Mouse (Mus musculus) midbrain, postnatal 0 days (tissue): ENCODE results near the gene Gins1. TPM values are rescaled to one million over a fixed set of nuclear protein-coding genes. Genes with fewer than 3 reads are reported as not detected.

ENCODE experiments used
- ATAC-seq: fragments of 200-750 bp; cut with Nextera tagmentation; 2 replicates; pipeline ENCODE4 v1.8.0; 2017; ENCODE audit warnings: moderate number of reproducible peaks, mild to moderate bottlenecking, moderate TSS enrichment, moderate library complexity; ENCODE audit not compliant: low FRiP score
- DNase-seq: peaks from one replicate; pipeline ENCODE4 v3.0.0-alpha.2; 2015; ENCODE audit warnings: low spot score
- H3K27ac ChIP-seq: fragments of 300-500 bp; sonication (generic); 2 replicates; pipeline ENCODE4 v1.5.1; 2014; ENCODE audit warnings: low read depth, mild to moderate bottlenecking, low read length, mixed read lengths
- H3K27me3 ChIP-seq: fragments of 300-500 bp; sonication (generic); 2 replicates; pipeline ENCODE4 v1.6.1; 2014; ENCODE audit warnings: low read length, control low read depth, mixed read lengths; ENCODE audit not compliant: insufficient read depth
- H3K36me3 ChIP-seq: fragments of 300-500 bp; sonication (generic); 2 replicates; pipeline ENCODE4 v1.6.1; 2014; ENCODE audit warnings: low read length, control low read depth, mixed read lengths; ENCODE audit not compliant: insufficient read depth
- H3K4me1 ChIP-seq: fragments of 300-500 bp; sonication (generic); 2 replicates; pipeline ENCODE4 v1.6.1; 2014; ENCODE audit warnings: mild to moderate bottlenecking, control low read depth, antibody characterized with exemption, low read length, mixed read lengths; ENCODE audit not compliant: insufficient read depth
- H3K4me2 ChIP-seq: fragments of 300-500 bp; sonication (generic); 2 replicates; pipeline ENCODE4 v1.6.1; 2014; ENCODE audit warnings: low read depth, mild to moderate bottlenecking, low read length, mixed read lengths; ENCODE audit not compliant: poor library complexity, severe bottlenecking
- H3K4me3 ChIP-seq: fragments of 300-500 bp; sonication (generic); 2 replicates; pipeline ENCODE4 v1.5.1; 2014; ENCODE audit warnings: low read depth, mild to moderate bottlenecking, low read length, moderate library complexity
- H3K9ac ChIP-seq: fragments of 300-500 bp; sonication (generic); replicated peaks from 2 replicates; pipeline ENCODE4 v1.6.1; 2014; ENCODE audit warnings: mild to moderate bottlenecking, low read length, moderate library complexity, mixed read lengths; ENCODE audit not compliant: poor library complexity, severe bottlenecking
- H3K9me3 ChIP-seq: fragments of 300-500 bp; sonication (generic); 2 replicates; pipeline ENCODE4 v1.6.1; 2016; ENCODE audit warnings: low read length, control low read depth
- CTCF ChIP-seq: IDR thresholded peaks from 2 replicates; pipeline ENCODE4 v1.5.1; 2016; ENCODE audit warnings: antibody characterized with exemption, mild to moderate bottlenecking
- WGBS: fragments of 180-500 bp; shearing (Covaris S2); extraction: QIAGEN DNeasy Blood & Tissue Kit; methylation state at CpG from one replicate; pipeline ENCODE4 v1.1.7; 2014; 5-methylcytosine and 5-hydroxymethylcytosine counted together
- polyA plus RNA-seq: library from polyadenylated mRNA; unstranded; fragments of >200 nt; fragmentation: Nextera tagmentation; extraction: Ambion mirVana; gene quantifications from 2 replicates; pipeline ENCODE4 v1.2.1, GENCODE M21; 2015
- total RNA-seq: library from RNA; depleted of rRNA; stranded (reverse); fragments of >200 nt; gene quantifications from 2 replicates; pipeline ENCODE4 v1.2.3, GENCODE M21; 2014; rRNA removed

The Gins1 gene
- total and polyA plus RNA-seq, 2 experiments from 2014 or later = 5.7 to 7.1 TPM

- no peak for ATAC-seq
- Histone ChIP-seq H3K36me3 (peaks cover 9% of the 10 kb centered on the region; the same call in 1 of the 2 replicates), H3K4me1 (no peaks in the 10 kb centered on the region), H3K27ac (no peak overlapping the region), H3K9ac (no peak overlapping the region), H3K4me2 (no peak overlapping the region), H3K9me3 (no peaks in the 10 kb centered on the region), H3K27me3 (no peaks in the 10 kb centered on the region), H3K4me3 (no peak overlapping the region)
- 90% methylated on average over 5 of the region's 5 CpGs for WGBS
- TF ChIP-seq CTCF = no peak
- no peak for DNase-seq
These were observed 71.7 kb downstream of the Gins1 start for GRCm38 (mm10) chr2:150976871-150977270.

- Histone ChIP-seq H3K27ac (no peak overlapping the region), H3K9ac (no peak overlapping the region), H3K9me3 (no peaks in the 10 kb centered on the region), H3K4me1 (no peaks in the 10 kb centered on the region), H3K4me2 (no peak overlapping the region), H3K27me3 (no peaks in the 10 kb centered on the region), H3K36me3 (0 out of 2 replicates have a peak, but pooled peaks cover 5% of the 10 kb centered on the region), H3K4me3 (no peak overlapping the region)
- ATAC-seq = no peak
- DNase-seq = no peak
- TF ChIP-seq CTCF = no peak
- WGBS = 97% methylated on average over 6 of the region's 6 CpGs
These were observed 72.5 kb downstream of the Gins1 start for GRCm38 (mm10) chr2:150977676-150978075.

GRCm38 (mm10) chr2:150978791-150979190 lies 73.6 kb downstream of the Gins1 start:
- DNase-seq (no peak), ATAC-seq (no peak)
- 0 out of 2 replicates have a peak, but pooled peaks cover 5% of the 10 kb centered on the region for H3K36me3 ChIP-seq
- no peaks in the 10 kb centered on the region for H3K9me3 ChIP-seq
- H3K4me3 ChIP-seq = no peak overlapping the region
- H3K27ac ChIP-seq = no peak overlapping the region
- 89% methylated on average over 3 of the region's 3 CpGs for WGBS
- H3K4me2 ChIP-seq = no peak overlapping the region
- no peaks in the 10 kb centered on the region for H3K4me1 ChIP-seq
- H3K9ac ChIP-seq = no peak overlapping the region
- TF ChIP-seq CTCF = no peak
- H3K27me3 ChIP-seq = no peaks in the 10 kb centered on the region

GRCm38 (mm10) chr2:150979861-150980620 lies 74.8 kb downstream of the Gins1 start:
- WGBS = 86% methylated on average over 14 of the region's 14 CpGs
- no peaks in the 10 kb centered on the region for H3K4me1 ChIP-seq
- H3K27ac ChIP-seq = no peak overlapping the region
- no peak overlapping the region for H3K9ac ChIP-seq
- no peak overlapping the region for H3K4me3 ChIP-seq
- no peak for TF ChIP-seq CTCF
- no peaks in the 10 kb centered on the region for H3K27me3 ChIP-seq
- H3K36me3 ChIP-seq = 0 out of 2 replicates have a peak, but pooled peaks cover 5% of the 10 kb centered on the region
- no peak overlapping the region for H3K4me2 ChIP-seq
- ATAC-seq (no peak), DNase-seq (no peak)
- H3K9me3 ChIP-seq = no peaks in the 10 kb centered on the region

Other genes with a start within 250 kb of the Gins1 start
- gene Acss1, start 236.9 kb upstream of the Gins1 start, total RNA-seq = 22.7 and 26.1 TPM in 2 replicates
- 14.5 and 16.4 TPM in 2 replicates for gene Acss1, start 236.9 kb upstream of the Gins1 start, polyA plus RNA-seq
- gene Vsx1, start 216.0 kb upstream of the Gins1 start, total RNA-seq = 0.14 TPM in 1 of 2 replicates, not detected in the other
- 0.07 and 0.11 TPM in 2 replicates for gene Vsx1, start 216.0 kb upstream of the Gins1 start, polyA plus RNA-seq
- gene Entpd6, start 156.4 kb upstream of the Gins1 start, total RNA-seq = 101 and 103 TPM in 2 replicates
- 85.0 and 91.0 TPM in 2 replicates for gene Entpd6, start 156.4 kb upstream of the Gins1 start, polyA plus RNA-seq
- 228 and 281 TPM in 2 replicates for gene Pygb, start 118.7 kb upstream of the Gins1 start, total RNA-seq
- 124 and 136 TPM in 2 replicates for gene Pygb, start 118.7 kb upstream of the Gins1 start, polyA plus RNA-seq
- 156 and 167 TPM in 2 replicates for gene Abhd12, start 659 bp upstream of the Gins1 start, total RNA-seq
- 144 and 156 TPM in 2 replicates for gene Abhd12, start 659 bp upstream of the Gins1 start, polyA plus RNA-seq
- 3.8 and 7.8 TPM in 2 replicates for gene Ninl, start 134.0 kb downstream of the Gins1 start, total RNA-seq
- 2.6 and 2.7 TPM in 2 replicates for gene Ninl, start 134.0 kb downstream of the Gins1 start, polyA plus RNA-seq
- 6.7 and 13.8 TPM in 2 replicates for gene Nanp, start 134.0 kb downstream of the Gins1 start, total RNA-seq
- 32.1 and 35.6 TPM in 2 replicates for gene Nanp, start 134.0 kb downstream of the Gins1 start, polyA plus RNA-seq
- not detected in 2 replicates for gene Gm14151, start 186.9 kb downstream of the Gins1 start, total RNA-seq
- gene Gm14151, start 186.9 kb downstream of the Gins1 start, polyA plus RNA-seq = not detected in 2 replicates
- not detected in 2 replicates for gene Gm14147, start 192.8 kb downstream of the Gins1 start, total RNA-seq
- gene Gm14147, start 192.8 kb downstream of the Gins1 start, polyA plus RNA-seq = not detected in 2 replicates